In the genomic region with DNA sequence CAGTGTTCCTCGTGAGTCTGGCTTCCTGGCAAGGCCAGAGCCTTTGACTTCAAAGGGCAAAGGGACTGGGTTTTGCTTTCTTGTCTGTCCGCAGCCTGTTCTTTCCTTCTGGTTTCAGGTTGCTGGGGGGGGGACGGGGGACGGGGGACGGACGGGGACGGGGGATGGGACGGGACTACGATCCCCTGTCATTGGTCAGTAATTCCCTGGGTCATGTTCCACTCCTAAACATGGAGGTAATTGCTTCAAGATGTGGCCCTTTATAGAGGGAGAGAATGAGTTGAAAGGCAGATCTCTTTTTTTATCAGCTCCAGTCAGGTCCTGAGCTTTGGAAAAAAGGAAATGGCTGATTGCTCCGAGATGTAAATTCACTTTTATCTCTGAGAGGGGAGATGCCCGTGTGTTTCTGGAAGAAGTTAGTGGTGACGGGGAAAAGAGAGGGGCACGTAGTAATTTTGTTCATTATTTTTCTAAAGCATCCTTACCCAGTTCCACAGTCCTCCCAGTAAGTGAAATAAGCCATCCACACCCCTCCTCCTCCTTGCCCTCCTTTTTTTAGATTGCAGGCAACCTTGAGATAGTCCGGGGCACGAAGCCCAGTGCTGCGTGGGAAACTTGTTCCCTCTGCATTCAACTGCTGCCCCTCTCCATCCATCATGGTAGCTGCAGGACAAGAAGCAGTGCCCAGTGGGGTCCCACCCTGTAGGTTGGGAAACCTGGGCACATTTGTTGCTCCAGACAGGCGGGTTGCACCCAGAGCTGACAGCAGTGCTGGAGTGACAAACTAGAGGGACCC, we compare ENCODE assay signal across 10 mouse cellular contexts.
A peak's percentile ranks its signal among the peaks of the same experiment; 100 is the strongest.
DNase-seq lines count a peak whose midpoint lies in the region; ATAC-seq and TF ChIP-seq lines count a peak whose summit lies in the region.
"Had no signal": no experiment of that assay in that cellular context is flagged by ENCODE, and none has a peak within 500 bp of the region (broad histone marks: within the 10 kb centered on the region; RNA-seq: fewer than 3 reads in every experiment).

No protein-coding gene starts in this region.

- no peak for TF ChIP-seq POLR2A in testis, adult 2 months (IDR thresholded peaks at IDR 0.05; ENCODE audit: control insufficient read depth, low read depth, low read length)

- no peaks in the 10 kb centered on the region for H3K27me3 ChIP-seq in kidney, postnatal 0 days (ENCODE audit: insufficient read depth, low read length)
- H3K27me3 ChIP-seq in kidney, embryonic 14.5 days (ENCODE audit: control insufficient read depth, insufficient read depth, low read length), result no peaks in the 10 kb centered on the region
- no peaks in the 10 kb centered on the region for H3K27me3 ChIP-seq in embryonic facial prominence, embryonic 11.5 days (ENCODE audit: control insufficient read depth, insufficient read depth, low read length)
- H3K27me3 ChIP-seq in heart, postnatal 0 days (ENCODE audit: control insufficient read depth, insufficient read depth, low read length), result no peaks in the 10 kb centered on the region
- H3K27me3 ChIP-seq in testis, adult 2 months (ENCODE audit: control insufficient read depth, insufficient read depth, low read length), result no peaks in the 10 kb centered on the region

- H3K9ac ChIP-seq in kidney, postnatal 0 days (ENCODE audit: low read depth, low read length), result no peak overlapping the region
- no peak overlapping the region for H3K9ac ChIP-seq in kidney, embryonic 14.5 days (ENCODE audit: low read depth, low read length)
- peak overlapping the region; percentile 32 for H3K9ac ChIP-seq in embryonic facial prominence, embryonic 11.5 days (replicated peaks; ENCODE audit: low read length)
- H3K9ac ChIP-seq in heart, postnatal 0 days (replicated peaks; ENCODE audit: low read depth, low read length), result no peak overlapping the region
- H3K9ac ChIP-seq: forebrain, postnatal 0 days had no signal

- H3K4me3 ChIP-seq in kidney, postnatal 0 days (replicated peaks; ENCODE audit: low read depth, low read length), result no peak overlapping the region
- no peak overlapping the region for H3K4me3 ChIP-seq in kidney, embryonic 14.5 days (ENCODE audit: low read length)
- no peak overlapping the region for H3K4me3 ChIP-seq in embryonic facial prominence, embryonic 11.5 days (ENCODE audit: low read depth, low read length)
- H3K4me3 ChIP-seq in heart, postnatal 0 days (ENCODE audit: low read depth, low read length), result no peak overlapping the region
- no peak overlapping the region for H3K4me3 ChIP-seq in testis, adult 2 months (ENCODE audit: control insufficient read depth, low read depth, low read length)

- ATAC-seq in kidney, postnatal 0 days (replicated peaks; ENCODE audit: low FRiP score, low read depth), result no peak
- ATAC-seq in kidney, embryonic 14.5 days (ENCODE audit: low FRiP score, low TSS enrichment), result no peak
- ATAC-seq in embryonic facial prominence, embryonic 11.5 days (replicated peaks; ENCODE audit: insufficient number of reproducible peaks, low FRiP score, low TSS enrichment, low read depth), result peak; percentile 91
- peak; percentile 47 for ATAC-seq in heart, postnatal 0 days (ENCODE audit: insufficient read depth, low read depth)
- no peak for ATAC-seq in granulocyte monocyte progenitor cell, adult 5-6 weeks (replicated peaks; ENCODE audit: poor library complexity, severe bottlenecking)
- ATAC-seq: forebrain, postnatal 0 days had no signal

- no peak for TF ChIP-seq CTCF in kidney, postnatal 0 days (IDR thresholded peaks at IDR 0.05; ENCODE audit: low read depth)
- no peak for TF ChIP-seq CTCF in heart, postnatal 0 days (IDR thresholded peaks at IDR 0.05; ENCODE audit: low read depth)
- TF ChIP-seq CTCF in testis, adult 2 months (IDR thresholded peaks at IDR 0.05; ENCODE audit: control insufficient read depth, insufficient read depth, insufficient replicate concordance, low read depth, low read length), result no peak

- H3K4me2 ChIP-seq in kidney, postnatal 0 days (ENCODE audit: low read length), result peak overlapping the region; percentile 13; the same call in 1 of the 2 replicates
- no peak overlapping the region for H3K4me2 ChIP-seq in kidney, embryonic 14.5 days (replicated peaks; ENCODE audit: low read depth, low read length)
- H3K4me2 ChIP-seq in embryonic facial prominence, embryonic 11.5 days (ENCODE audit: low read depth, low read length), result peak overlapping the region; percentile 21; the same call in 1 of the 2 replicates
- no peak overlapping the region for H3K4me2 ChIP-seq in heart, postnatal 0 days (ENCODE audit: low read depth, low read length)

- DNase-seq in kidney, postnatal 0 days (ENCODE audit: low spot score), result no peak
- DNase-seq in embryonic facial prominence, embryonic 11.5 days (ENCODE audit: low spot score), result peak; percentile 95
- no peak for DNase-seq in heart, postnatal 0 days (ENCODE audit: low spot score)
- DNase-seq in MN1 (ENCODE audit: low spot score), result no peak
- DNase-seq: forebrain, postnatal 0 days; kidney, adult 11 months had no signal

- TF ChIP-seq EP300 in heart, postnatal 0 days (IDR thresholded peaks at IDR 0.05; ENCODE audit: low read depth), result no peak

- no peaks in the 10 kb centered on the region; the same call in 1 of the 2 replicates for H3K4me1 ChIP-seq in kidney, postnatal 0 days (replicated peaks; ENCODE audit: insufficient read depth, low read length)
- H3K4me1 ChIP-seq in kidney, embryonic 14.5 days (ENCODE audit: control insufficient read depth, insufficient read depth, low read length), result peaks cover 14% of the 10 kb centered on the region
- peaks cover 9% of the 10 kb centered on the region for H3K4me1 ChIP-seq in embryonic facial prominence, embryonic 11.5 days (ENCODE audit: control insufficient read depth, insufficient read depth, low read length)
- no peaks in the 10 kb centered on the region for H3K4me1 ChIP-seq in heart, postnatal 0 days (ENCODE audit: control insufficient read depth, insufficient read depth)
- no peaks in the 10 kb centered on the region for H3K4me1 ChIP-seq in testis, adult 2 months (ENCODE audit: control insufficient read depth, insufficient read depth, low read length)

- 22% methylated on average over 17 of the region's 17 CpGs for WGBS in kidney, postnatal 0 days
- WGBS in kidney, embryonic 14.5 days, result 10% methylated on average over 17 of the region's 17 CpGs
- 9% methylated on average over 17 of the region's 17 CpGs for WGBS in embryonic facial prominence, embryonic 11.5 days
- 26% methylated on average over 17 of the region's 17 CpGs for WGBS in heart, postnatal 0 days

- no peak overlapping the region for H3K27ac ChIP-seq in kidney, postnatal 0 days
- H3K27ac ChIP-seq in kidney, embryonic 14.5 days (ENCODE audit: low read depth, low read length), result no peak overlapping the region
- peak overlapping the region; percentile 96 for H3K27ac ChIP-seq in embryonic facial prominence, embryonic 11.5 days (replicated peaks; ENCODE audit: low read depth, low read length)
- no peak overlapping the region for H3K27ac ChIP-seq in heart, postnatal 0 days (ENCODE audit: low read depth)
- peak overlapping the region; percentile 41; the same call in 1 of the 2 replicates for H3K27ac ChIP-seq in testis, adult 2 months (ENCODE audit: control insufficient read depth, insufficient read depth, low read depth, low read length)
- H3K27ac ChIP-seq: macrophage had no signal

- H3K36me3 ChIP-seq in kidney, postnatal 0 days (ENCODE audit: insufficient read depth, low read length), result no peaks in the 10 kb centered on the region
- no peaks in the 10 kb centered on the region for H3K36me3 ChIP-seq in kidney, embryonic 14.5 days (ENCODE audit: control insufficient read depth, insufficient read depth, low read length)
- H3K36me3 ChIP-seq in embryonic facial prominence, embryonic 11.5 days (replicated peaks; ENCODE audit: control insufficient read depth, insufficient read depth, low read depth, low read length), result no peaks in the 10 kb centered on the region
- H3K36me3 ChIP-seq in heart, postnatal 0 days (replicated peaks; ENCODE audit: control insufficient read depth, insufficient read depth, low read length), result peaks cover 5% of the 10 kb centered on the region; the same call in 1 of the 2 replicates
- no peaks in the 10 kb centered on the region for H3K36me3 ChIP-seq in testis, adult 2 months (ENCODE audit: control insufficient read depth, insufficient read depth, low read length)

- no peaks in the 10 kb centered on the region for H3K9me3 ChIP-seq in kidney, postnatal 0 days (replicated peaks; ENCODE audit: low read length)
- no peaks in the 10 kb centered on the region for H3K9me3 ChIP-seq in kidney, embryonic 14.5 days (ENCODE audit: control insufficient read depth, low read length)
- H3K9me3 ChIP-seq in embryonic facial prominence, embryonic 11.5 days (replicated peaks; ENCODE audit: control insufficient read depth, low read length), result no peaks in the 10 kb centered on the region
- no peaks in the 10 kb centered on the region for H3K9me3 ChIP-seq in heart, postnatal 0 days (replicated peaks; ENCODE audit: control insufficient read depth, low read length)

Comparison
In these comparisons a context has a peak if more than half of its experiments do, and no peak if none do; other contexts are left out.
1. H3K4me2 ChIP-seq: peak in kidney, postnatal 0 days (single experiment) and embryonic facial prominence, embryonic 11.5 days (single experiment); none in kidney, embryonic 14.5 days (single experiment) and heart, postnatal 0 days (single experiment).
2. ATAC-seq: peak in embryonic facial prominence, embryonic 11.5 days (single experiment) and heart, postnatal 0 days (single experiment); none in kidney, postnatal 0 days (single experiment), kidney, embryonic 14.5 days (single experiment) and granulocyte monocyte progenitor cell, adult 5-6 weeks (single experiment).
3. H3K27ac ChIP-seq: peak in embryonic facial prominence, embryonic 11.5 days (single experiment) and testis, adult 2 months (single experiment); none in kidney, postnatal 0 days (single experiment), kidney, embryonic 14.5 days (single experiment) and heart, postnatal 0 days (single experiment).